Mouse (Mus musculus): Measurements from ENCODE around the gene Gm20388. TPM values are rescaled to one million over a fixed set of nuclear protein-coding genes. Genes with fewer than 3 reads are reported as not detected.
A peak's percentile ranks its signal among the peaks of the same experiment; 100 is the strongest.

Gene Gm20388
- polyA plus RNA-seq, 1 experiment from 2014 or later, result 8.3 TPM

DNA sequence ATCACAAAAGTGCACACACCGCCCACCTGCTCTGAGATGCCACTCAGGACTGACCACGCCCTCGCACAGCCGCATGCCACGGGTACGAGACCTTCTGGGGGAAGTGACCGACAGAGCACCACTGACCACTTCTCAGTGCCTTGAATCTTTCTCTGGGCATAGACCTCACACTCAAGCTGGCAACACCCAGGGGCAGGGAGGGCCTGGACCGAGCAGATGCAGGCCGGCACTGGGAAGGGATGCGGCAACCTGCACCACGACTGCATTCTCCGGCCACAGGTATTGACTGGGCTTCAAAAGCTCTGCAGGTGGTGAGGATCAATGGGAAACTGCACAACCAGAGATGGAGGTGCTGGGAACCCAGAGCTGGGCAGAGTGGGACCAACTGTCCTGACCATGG, 1691.8 kb downstream of the Gm20388 start:
- ATAC-seq (replicated peaks; ENCODE audit: low FRiP score, low TSS enrichment, low read depth) (no peak), DNase-seq (ENCODE audit: low spot score) (no peak)
- Histone ChIP-seq H3K27ac (ENCODE audit: low read depth) (no peak overlapping the region), H3K4me2 (ENCODE audit: low read length) (no peak overlapping the region), H3K4me1 (replicated peaks; ENCODE audit: control insufficient read depth, insufficient read depth, low read length) (no peaks in the 10 kb centered on the region), H3K4me3 (ENCODE audit: low read depth, low read length) (no peak overlapping the region), H3K9me3 (ENCODE audit: control insufficient read depth, low read length) (no peaks in the 10 kb centered on the region), H3K36me3 (ENCODE audit: control insufficient read depth, insufficient read depth, low read length) (peaks cover 90% of the 10 kb centered on the region), H3K27me3 (replicated peaks; ENCODE audit: control insufficient read depth, insufficient read depth, low read length) (no peaks in the 10 kb centered on the region), H3K9ac (ENCODE audit: low read length) (no peak overlapping the region)
- 94% methylated on average over 12 of the region's 12 CpGs for WGBS

DNA sequence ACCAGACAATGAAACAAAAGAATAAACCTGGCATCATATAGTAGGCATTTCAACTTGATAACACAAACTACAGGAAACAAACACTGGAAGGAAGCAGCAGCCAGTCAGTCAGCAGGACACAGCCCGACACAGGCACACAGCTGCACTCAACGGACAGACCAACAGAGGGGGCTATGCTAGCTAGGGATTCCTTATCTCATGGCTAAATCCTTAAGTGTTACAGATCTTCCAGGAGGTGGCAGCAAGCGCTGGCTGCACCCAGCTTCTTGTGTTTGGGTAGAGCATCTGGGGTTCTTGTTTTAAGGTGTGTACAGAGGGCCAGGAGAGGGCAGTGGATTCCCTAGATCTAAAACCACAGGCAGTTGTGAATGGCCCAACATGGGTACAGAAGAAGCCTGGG, 1692.2 kb downstream of the Gm20388 start:
- WGBS, result 19% methylated on average over 3 of the region's 3 CpGs

DNA sequence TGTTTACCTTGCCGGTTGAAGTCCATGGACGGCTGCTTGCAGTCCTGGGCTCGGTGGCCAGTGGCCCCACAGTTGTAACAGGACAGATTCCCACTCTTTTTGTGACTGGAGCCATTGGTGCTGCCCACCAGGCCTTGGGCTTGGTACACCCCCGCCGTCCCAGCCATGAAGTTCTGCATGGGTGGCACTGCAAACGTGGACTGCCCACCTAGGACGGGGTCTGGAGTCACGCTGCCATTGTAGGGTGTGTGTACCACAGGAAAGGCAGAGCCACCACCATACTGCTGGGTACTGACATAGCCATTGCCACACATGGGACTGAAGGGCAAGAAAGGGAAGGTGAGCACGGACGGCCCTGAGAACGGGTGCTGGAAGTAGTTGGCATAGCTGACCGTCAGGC, 1693.2 kb downstream of the Gm20388 start:
- Histone ChIP-seq H3K9ac (ENCODE audit: low read length) (no peak overlapping the region), H3K9me3 (ENCODE audit: control insufficient read depth, low read length) (no peaks in the 10 kb centered on the region), H3K27me3 (replicated peaks; ENCODE audit: control insufficient read depth, insufficient read depth, low read length) (no peaks in the 10 kb centered on the region), H3K4me3 (ENCODE audit: low read depth, low read length) (no peak overlapping the region), H3K4me2 (ENCODE audit: low read length) (no peak overlapping the region), H3K27ac (ENCODE audit: low read depth) (no peak overlapping the region), H3K4me1 (replicated peaks; ENCODE audit: control insufficient read depth, insufficient read depth, low read length) (no peaks in the 10 kb centered on the region), H3K36me3 (ENCODE audit: control insufficient read depth, insufficient read depth, low read length) (peaks cover 95% of the 10 kb centered on the region)
- ATAC-seq (replicated peaks; ENCODE audit: low FRiP score, low TSS enrichment, low read depth) (no peak), DNase-seq (ENCODE audit: low spot score) (no peak)
- WGBS, result 92% methylated on average over 12 of the region's 12 CpGs

More for the DNA sequence above, 1692.2 kb downstream of the Gm20388 start:
- H3K27ac ChIP-seq (ENCODE audit: low read depth), result no peak overlapping the region
- H3K36me3 ChIP-seq (ENCODE audit: control insufficient read depth, insufficient read depth, low read length), result peaks cover 90% of the 10 kb centered on the region
- ATAC-seq (replicated peaks; ENCODE audit: low FRiP score, low TSS enrichment, low read depth) (no peak), DNase-seq (ENCODE audit: low spot score) (peak; percentile 75)
- no peaks in the 10 kb centered on the region for H3K9me3 ChIP-seq (ENCODE audit: control insufficient read depth, low read length)
- no peaks in the 10 kb centered on the region for H3K27me3 ChIP-seq (replicated peaks; ENCODE audit: control insufficient read depth, insufficient read depth, low read length)
- no peak overlapping the region for H3K4me2 ChIP-seq (ENCODE audit: low read length)
- H3K9ac ChIP-seq (ENCODE audit: low read length), result no peak overlapping the region
- H3K4me3 ChIP-seq (ENCODE audit: low read depth, low read length), result no peak overlapping the region
- H3K4me1 ChIP-seq (replicated peaks; ENCODE audit: control insufficient read depth, insufficient read depth, low read length), result no peaks in the 10 kb centered on the region

DNA sequence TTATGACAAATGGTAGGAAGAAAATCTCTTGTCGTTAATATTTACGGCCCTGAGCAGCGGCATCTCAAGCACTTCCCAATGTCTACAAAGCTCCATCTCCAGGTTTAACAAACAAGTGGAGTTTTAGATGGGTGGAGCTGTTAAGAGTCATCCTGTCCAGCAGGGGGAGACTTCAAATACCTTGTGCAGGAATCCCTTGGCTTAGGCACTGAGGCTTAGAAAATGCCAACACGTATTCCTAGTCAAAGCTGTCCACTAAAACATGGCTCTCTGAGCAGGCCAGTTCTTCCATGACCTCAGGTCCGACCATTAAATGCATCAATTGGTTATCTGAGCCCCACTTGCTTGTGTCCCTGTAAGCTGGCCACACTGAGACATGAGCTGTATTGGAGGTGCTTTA, 1697.0 kb downstream of the Gm20388 start:
- Histone ChIP-seq H3K4me2 (ENCODE audit: low read length) (no peak overlapping the region), H3K4me1 (replicated peaks; ENCODE audit: control insufficient read depth, insufficient read depth, low read length) (no peaks in the 10 kb centered on the region), H3K9me3 (ENCODE audit: control insufficient read depth, low read length) (no peaks in the 10 kb centered on the region), H3K9ac (ENCODE audit: low read length) (no peak overlapping the region), H3K27me3 (replicated peaks; ENCODE audit: control insufficient read depth, insufficient read depth, low read length) (no peaks in the 10 kb centered on the region), H3K27ac (ENCODE audit: low read depth) (no peak overlapping the region), H3K4me3 (ENCODE audit: low read depth, low read length) (no peak overlapping the region), H3K36me3 (ENCODE audit: control insufficient read depth, insufficient read depth, low read length) (peaks cover 79% of the 10 kb centered on the region)
- DNase-seq (ENCODE audit: low spot score) (no peak), ATAC-seq (replicated peaks; ENCODE audit: low FRiP score, low TSS enrichment, low read depth) (no peak)
- 92% methylated on average over 5 of the region's 5 CpGs for WGBS

DNA sequence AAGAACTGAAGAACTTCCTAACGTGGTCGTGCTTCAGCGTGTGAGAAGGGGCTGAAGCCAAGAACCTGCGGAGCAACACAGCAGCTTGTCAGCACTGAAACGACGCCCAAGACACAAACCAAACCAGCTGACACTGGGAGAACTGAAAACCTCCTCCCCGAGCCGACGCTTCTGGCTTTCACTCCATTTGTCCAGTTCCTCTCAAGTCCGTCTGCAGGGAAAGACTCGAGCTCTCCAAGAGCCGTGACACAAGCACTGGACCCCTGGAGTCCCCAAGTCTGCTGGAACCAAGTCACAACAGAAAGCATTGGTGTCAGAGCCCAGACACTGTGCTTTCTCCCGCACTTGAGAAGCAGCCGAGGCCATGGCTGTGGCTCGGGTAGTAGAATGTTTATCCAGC, 1698.6 kb downstream of the Gm20388 start:
- no peak overlapping the region for H3K27ac ChIP-seq (ENCODE audit: low read depth)
- WGBS, result 88% methylated on average over 15 of the region's 15 CpGs

GRCm38 (mm10) chr8:121609916-121610315, 1699.3 kb downstream of the Gm20388 start:
- WGBS, result 94% methylated on average over 11 of the region's 11 CpGs

More for the DNA sequence above, 1698.6 kb downstream of the Gm20388 start:
- H3K4me3 ChIP-seq (ENCODE audit: low read depth, low read length), result no peak overlapping the region
- H3K36me3 ChIP-seq (ENCODE audit: control insufficient read depth, insufficient read depth, low read length), result peaks cover 65% of the 10 kb centered on the region
- H3K4me1 ChIP-seq (replicated peaks; ENCODE audit: control insufficient read depth, insufficient read depth, low read length), result no peaks in the 10 kb centered on the region
- no peak overlapping the region for H3K4me2 ChIP-seq (ENCODE audit: low read length)
- H3K9ac ChIP-seq (ENCODE audit: low read length), result no peak overlapping the region
- ATAC-seq (replicated peaks; ENCODE audit: low FRiP score, low TSS enrichment, low read depth) (no peak), DNase-seq (ENCODE audit: low spot score) (no peak)
- no peaks in the 10 kb centered on the region for H3K27me3 ChIP-seq (replicated peaks; ENCODE audit: control insufficient read depth, insufficient read depth, low read length)
- no peaks in the 10 kb centered on the region for H3K9me3 ChIP-seq (ENCODE audit: control insufficient read depth, low read length)

DNA sequence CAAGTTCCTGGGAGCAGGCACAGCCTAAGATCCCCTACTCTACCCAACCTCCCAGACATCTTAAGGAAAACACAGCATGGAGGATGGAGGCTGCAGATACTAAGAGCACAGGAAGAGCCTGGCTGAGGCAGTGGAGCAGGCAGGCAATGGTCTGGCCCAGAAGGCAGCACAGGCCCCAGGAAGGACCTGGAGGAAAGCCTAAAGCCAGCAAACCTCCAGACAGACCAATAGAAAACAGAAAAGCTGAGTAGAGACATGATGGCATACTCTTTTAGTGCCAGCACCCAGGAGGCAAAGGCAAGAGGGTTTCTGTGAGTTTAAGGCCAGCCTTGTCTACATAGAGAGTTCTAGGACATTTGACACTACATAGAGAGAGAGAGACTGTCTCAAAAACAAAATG, 1702.8 kb downstream of the Gm20388 start:
- Histone ChIP-seq H3K9ac (ENCODE audit: low read length) (no peak overlapping the region), H3K27me3 (replicated peaks; ENCODE audit: control insufficient read depth, insufficient read depth, low read length) (no peaks in the 10 kb centered on the region), H3K4me3 (ENCODE audit: low read depth, low read length) (no peak overlapping the region), H3K4me2 (ENCODE audit: low read length) (no peak overlapping the region), H3K27ac (ENCODE audit: low read depth) (no peak overlapping the region), H3K4me1 (replicated peaks; ENCODE audit: control insufficient read depth, insufficient read depth, low read length) (no peaks in the 10 kb centered on the region), H3K9me3 (ENCODE audit: control insufficient read depth, low read length) (no peaks in the 10 kb centered on the region), H3K36me3 (ENCODE audit: control insufficient read depth, insufficient read depth, low read length) (peaks cover 34% of the 10 kb centered on the region)
- no peak for ATAC-seq (replicated peaks; ENCODE audit: low FRiP score, low TSS enrichment, low read depth)
- no peak for DNase-seq (ENCODE audit: low spot score)

More at GRCm38 (mm10) chr8:121609916-121610315, 1699.3 kb downstream of the Gm20388 start:
- Histone ChIP-seq H3K9me3 (ENCODE audit: control insufficient read depth, low read length) (no peaks in the 10 kb centered on the region), H3K36me3 (ENCODE audit: control insufficient read depth, insufficient read depth, low read length) (peaks cover 58% of the 10 kb centered on the region), H3K27me3 (replicated peaks; ENCODE audit: control insufficient read depth, insufficient read depth, low read length) (no peaks in the 10 kb centered on the region), H3K27ac (ENCODE audit: low read depth) (no peak overlapping the region), H3K4me3 (ENCODE audit: low read depth, low read length) (no peak overlapping the region), H3K4me2 (ENCODE audit: low read length) (no peak overlapping the region), H3K4me1 (replicated peaks; ENCODE audit: control insufficient read depth, insufficient read depth, low read length) (no peaks in the 10 kb centered on the region), H3K9ac (ENCODE audit: low read length) (no peak overlapping the region)
- ATAC-seq (replicated peaks; ENCODE audit: low FRiP score, low TSS enrichment, low read depth) (no peak), DNase-seq (ENCODE audit: low spot score) (no peak)

DNA sequence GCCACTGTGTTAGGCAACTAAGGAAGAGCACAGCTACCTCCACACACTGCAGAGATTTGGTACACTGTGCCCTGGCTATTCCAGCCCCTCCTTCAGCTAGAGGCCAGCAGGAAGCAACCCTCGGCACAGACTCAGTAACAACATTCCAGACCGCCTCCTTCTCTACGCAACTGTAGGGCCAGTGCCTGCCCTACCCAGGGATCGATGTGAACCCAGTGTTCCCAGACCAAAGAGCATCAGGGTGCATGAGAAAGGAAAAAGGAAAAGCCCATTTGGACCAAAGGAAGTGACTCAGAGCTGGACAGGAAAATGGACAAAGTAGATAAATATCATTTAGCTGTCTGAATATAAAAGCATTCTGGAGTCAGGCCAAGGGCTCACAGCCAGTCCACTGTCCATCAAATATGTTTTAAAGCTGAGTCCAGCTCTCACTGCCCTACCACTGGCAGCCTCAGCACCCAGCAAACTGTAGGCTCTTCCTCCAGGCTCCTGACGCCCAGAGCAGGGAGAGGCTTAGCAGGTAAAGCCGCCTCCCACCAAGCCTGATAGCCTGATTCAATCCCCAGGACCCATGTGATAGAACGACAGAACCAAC, 1708.9 kb downstream of the Gm20388 start:
- H3K36me3 ChIP-seq (ENCODE audit: control insufficient read depth, insufficient read depth, low read length), result peaks cover 13% of the 10 kb centered on the region
- ATAC-seq (replicated peaks; ENCODE audit: low FRiP score, low TSS enrichment, low read depth) (no peak), DNase-seq (ENCODE audit: low spot score) (no peak)
- no peak overlapping the region for H3K4me2 ChIP-seq (ENCODE audit: low read length)
- no peaks in the 10 kb centered on the region for H3K27me3 ChIP-seq (replicated peaks; ENCODE audit: control insufficient read depth, insufficient read depth, low read length)
- H3K4me3 ChIP-seq (ENCODE audit: low read depth, low read length), result no peak overlapping the region
- WGBS, result 48% methylated on average over 7 of the region's 7 CpGs
- no peak overlapping the region; the same call in 1 of the 2 replicates for H3K27ac ChIP-seq (ENCODE audit: low read depth)
- no peak overlapping the region for H3K9ac ChIP-seq (ENCODE audit: low read length)
- no peaks in the 10 kb centered on the region for H3K9me3 ChIP-seq (ENCODE audit: control insufficient read depth, low read length)
- H3K4me1 ChIP-seq (replicated peaks; ENCODE audit: control insufficient read depth, insufficient read depth, low read length), result peaks cover 20% of the 10 kb centered on the region

DNA sequence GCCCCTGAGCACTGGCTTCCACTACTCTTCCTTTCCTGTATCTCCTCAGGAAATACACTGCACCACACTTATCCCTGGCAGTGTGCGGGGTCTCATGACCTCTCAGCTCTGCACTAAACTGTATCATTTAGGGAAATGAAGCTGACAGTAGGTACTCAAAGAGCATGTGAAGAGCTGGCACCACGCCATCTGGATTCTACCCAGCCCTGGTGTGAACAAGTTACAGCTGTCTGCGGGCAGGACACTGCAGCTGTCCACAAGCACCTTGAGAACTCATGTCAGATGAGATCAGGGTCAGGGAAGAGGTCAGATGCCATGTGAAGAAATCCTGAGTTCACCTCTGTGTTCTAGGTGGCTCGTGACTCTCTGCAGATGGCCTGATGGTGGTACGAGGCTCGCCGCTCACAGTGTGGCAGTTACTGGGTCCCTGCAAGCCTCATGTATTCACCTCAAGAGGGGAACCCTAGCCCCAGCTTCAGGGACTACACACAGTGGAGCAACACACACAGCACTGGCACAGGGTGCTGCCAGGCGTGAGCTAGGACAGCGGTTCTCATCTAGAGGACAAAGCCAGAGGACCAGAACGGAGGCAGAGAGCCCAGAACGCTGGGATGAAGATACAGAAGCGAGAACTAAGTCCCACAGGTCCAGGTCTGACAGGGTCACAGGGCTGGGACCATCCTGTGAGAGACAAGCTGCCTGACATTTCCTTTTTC, 1710.3 kb downstream of the Gm20388 start:
- Histone ChIP-seq H3K36me3 (ENCODE audit: control insufficient read depth, insufficient read depth, low read length) (peaks cover 14% of the 10 kb centered on the region), H3K27ac (ENCODE audit: low read depth) (no peak overlapping the region), H3K4me3 (ENCODE audit: low read depth, low read length) (no peak overlapping the region), H3K9ac (ENCODE audit: low read length) (no peak overlapping the region), H3K4me2 (ENCODE audit: low read length) (no peak overlapping the region), H3K27me3 (replicated peaks; ENCODE audit: control insufficient read depth, insufficient read depth, low read length) (no peaks in the 10 kb centered on the region), H3K4me1 (replicated peaks; ENCODE audit: control insufficient read depth, insufficient read depth, low read length) (peaks cover 20% of the 10 kb centered on the region), H3K9me3 (ENCODE audit: control insufficient read depth, low read length) (no peaks in the 10 kb centered on the region)
- DNase-seq (ENCODE audit: low spot score) (no peak), ATAC-seq (replicated peaks; ENCODE audit: low FRiP score, low TSS enrichment, low read depth) (no peak)
- 76% methylated on average over 12 of the region's 12 CpGs for WGBS
